Mouse (Mus musculus) forebrain, embryonic 11.5 days (tissue): ENCODE results near the gene Nwd2. TPM values are rescaled to one million over a fixed set of nuclear protein-coding genes. Genes with fewer than 3 reads are reported as not detected.
A peak's percentile ranks its signal among the peaks of the same experiment; 100 is the strongest.

Source experiments
- ATAC-seq: fragments of 200-750 bp; cut with Nextera tagmentation; replicated peaks from 2 replicates; pipeline ENCODE4 v1.8.0; 2017; ENCODE audit warnings: moderate TSS enrichment; ENCODE audit not compliant: low FRiP score
- DNase-seq: peaks from one replicate; pipeline ENCODE4 v3.0.0-alpha.2; 2017; ENCODE audit warnings: low spot score
- H3K27ac ChIP-seq: fragments of 300-500 bp; sonication (generic); 2 replicates; pipeline ENCODE4 v1.5.1; 2014; ENCODE audit warnings: low read depth, low read length
- H3K27me3 ChIP-seq: fragments of 300-500 bp; sonication (generic); 2 replicates; pipeline ENCODE4 v1.6.1; 2014; ENCODE audit warnings: mild to moderate bottlenecking, low read length, mixed read lengths; ENCODE audit not compliant: control insufficient read depth, insufficient read depth
- H3K36me3 ChIP-seq: fragments of 300-500 bp; sonication (generic); 2 replicates; pipeline ENCODE4 v1.6.1; 2014; ENCODE audit warnings: mild to moderate bottlenecking, low read length, moderate library complexity, mixed read lengths; ENCODE audit not compliant: control insufficient read depth, insufficient read depth
- H3K4me1 ChIP-seq: fragments of 300-500 bp; sonication (generic); replicated peaks from 2 replicates; pipeline ENCODE4 v1.6.1; 2014; ENCODE audit warnings: low read length, mixed read lengths; ENCODE audit not compliant: control insufficient read depth, insufficient read depth
- H3K4me2 ChIP-seq: fragments of 300-500 bp; sonication (generic); 2 replicates; pipeline ENCODE4 v1.6.1; 2014; ENCODE audit warnings: low read depth, mild to moderate bottlenecking, low read length, moderate library complexity, mixed read lengths; ENCODE audit not compliant: severe bottlenecking
- H3K4me3 ChIP-seq: fragments of 300-500 bp; sonication (generic); 2 replicates; pipeline ENCODE4 v1.5.1; 2014; ENCODE audit warnings: low read depth, low read length
- H3K9ac ChIP-seq: fragments of 300-500 bp; sonication (generic); 2 replicates; pipeline ENCODE4 v1.6.1; 2014; ENCODE audit warnings: low read length
- H3K9me3 ChIP-seq: fragments of 300-500 bp; sonication (generic); 2 replicates; pipeline ENCODE4 v1.6.1; 2016; ENCODE audit warnings: low read length, mixed read lengths; ENCODE audit not compliant: control insufficient read depth
- WGBS: fragments of 180-500 bp; shearing (Covaris S2); extraction: QIAGEN DNeasy Blood & Tissue Kit; methylation state at CpG from one replicate; pipeline ENCODE4 v1.1.7; 2014; 5-methylcytosine and 5-hydroxymethylcytosine counted together
- polyA plus RNA-seq: library from polyadenylated mRNA; unstranded; fragments of >200 nt; fragmentation: Nextera tagmentation; extraction: Ambion mirVana; gene quantifications from 2 replicates; pipeline ENCODE4 v1.2.1, GENCODE M21; 2014

Nwd2 gene
- polyA plus RNA-seq, 1 experiment from 2014 or later, result 0.21 TPM

- Histone ChIP-seq H3K27me3 (no peaks in the 10 kb centered on the region), H3K4me2 (no peak overlapping the region), H3K27ac (no peak overlapping the region), H3K36me3 (no peaks in the 10 kb centered on the region), H3K4me1 (no peaks in the 10 kb centered on the region), H3K9me3 (no peaks in the 10 kb centered on the region), H3K9ac (no peak overlapping the region), H3K4me3 (no peak overlapping the region)
- 93% methylated on average over 4 of the region's 4 CpGs for WGBS
- DNase-seq (no peak), ATAC-seq (no peak)
Observed at GRCm38 (mm10) chr5:63768220-63768619, 119.3 kb downstream of the Nwd2 start.

- H3K27me3 ChIP-seq, result no peaks in the 10 kb centered on the region
- H3K9me3 ChIP-seq, result no peaks in the 10 kb centered on the region
- no peak for DNase-seq
- no peaks in the 10 kb centered on the region for H3K4me1 ChIP-seq
- no peak overlapping the region for H3K27ac ChIP-seq
- no peak for ATAC-seq
- no peak overlapping the region for H3K4me3 ChIP-seq
- H3K36me3 ChIP-seq, result no peaks in the 10 kb centered on the region
- H3K9ac ChIP-seq, result no peak overlapping the region
- no peak overlapping the region for H3K4me2 ChIP-seq
- 68% methylated on average over 2 of the region's 2 CpGs for WGBS
Observed at GRCm38 (mm10) chr5:63772971-63773370, 124.1 kb downstream of the Nwd2 start.

DNA sequence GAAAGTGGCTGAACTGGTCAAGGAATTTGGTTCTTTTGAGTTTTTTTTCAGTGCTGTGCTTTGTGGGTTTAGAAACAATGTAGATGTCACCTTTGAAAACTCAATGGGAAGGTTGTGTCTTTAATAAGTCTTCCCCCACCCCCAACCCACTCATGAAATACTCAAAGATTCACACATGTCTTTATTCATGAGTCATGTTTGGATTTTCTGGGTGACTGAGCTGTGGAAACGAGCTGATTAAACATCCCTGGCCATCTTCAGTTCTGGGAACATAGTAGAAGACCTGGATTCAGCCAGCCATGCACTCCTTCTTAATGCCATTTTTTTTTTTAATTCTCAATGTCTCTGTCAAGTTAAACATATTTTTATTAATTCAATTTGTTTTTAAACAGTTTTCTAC, 124.7 kb downstream of the Nwd2 start:
- Histone ChIP-seq H3K4me1 (no peaks in the 10 kb centered on the region), H3K27me3 (no peaks in the 10 kb centered on the region), H3K36me3 (no peaks in the 10 kb centered on the region), H3K27ac (no peak overlapping the region), H3K9ac (no peak overlapping the region), H3K4me2 (no peak overlapping the region), H3K9me3 (no peaks in the 10 kb centered on the region), H3K4me3 (no peak overlapping the region)
- DNase-seq (no peak), ATAC-seq (no peak)
- 50% methylated on average over 1 of the region's 1 CpGs for WGBS

- no peak for DNase-seq
- no peak for ATAC-seq
- Histone ChIP-seq H3K4me2 (no peak overlapping the region), H3K4me1 (no peaks in the 10 kb centered on the region), H3K27me3 (no peaks in the 10 kb centered on the region), H3K36me3 (no peaks in the 10 kb centered on the region), H3K4me3 (no peak overlapping the region), H3K27ac (no peak overlapping the region), H3K9me3 (no peaks in the 10 kb centered on the region), H3K9ac (no peak overlapping the region)
- 93% methylated on average over 10 of the region's 10 CpGs for WGBS
Observed at GRCm38 (mm10) chr5:63788156-63788826, 139.4 kb downstream of the Nwd2 start.

DNA sequence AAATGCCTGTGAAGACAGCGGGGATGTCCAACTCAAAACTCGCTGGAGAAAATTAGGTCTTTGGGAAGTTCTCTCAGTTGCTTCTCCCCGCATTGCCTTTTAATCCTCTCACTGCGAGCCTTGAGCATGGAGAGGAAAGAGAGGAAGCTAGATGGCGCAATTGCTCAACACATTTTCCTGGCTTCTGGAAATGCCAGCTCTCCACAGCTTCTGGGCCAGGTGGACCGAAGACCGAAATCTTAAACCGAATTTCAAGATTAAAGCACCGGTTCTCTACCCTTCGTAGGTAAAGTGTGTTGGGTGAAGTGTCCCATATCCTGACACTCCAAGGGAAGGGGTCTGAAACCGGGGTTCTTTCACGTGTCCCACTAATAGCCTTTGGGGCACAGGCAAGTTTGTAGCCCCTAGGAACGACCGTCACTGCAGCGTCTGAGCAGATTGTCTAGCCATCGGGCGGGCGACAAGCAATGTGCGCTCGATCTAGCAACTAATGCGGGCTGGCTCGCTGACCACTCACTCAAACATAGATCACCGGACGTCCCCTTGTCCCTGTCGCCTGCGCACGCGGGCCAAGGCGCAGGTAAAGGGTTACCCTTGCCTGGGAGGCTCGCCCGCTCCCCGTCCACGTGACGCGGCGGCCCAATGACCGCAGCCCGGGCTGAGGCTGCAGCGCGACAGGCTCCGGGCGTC, 163.1 kb downstream of the Nwd2 start, which contains the start of gene 0610040J01Rik:
TSS of gene 0610040J01Rik (plus strand) at position 545 of the 690 bp plus-strand sequence.
- ATAC-seq, result peak; percentile 92
- H3K36me3 ChIP-seq, result no peaks in the 10 kb centered on the region
- H3K27me3 ChIP-seq, result peaks cover 8% of the 10 kb centered on the region; the same call in 1 of the 2 replicates
- H3K4me2 ChIP-seq, result peak within 1 kb of the TSS; percentile 84
- no peaks in the 10 kb centered on the region for H3K9me3 ChIP-seq
- peak within 1 kb of the TSS; percentile 43 for H3K9ac ChIP-seq
- no peak within 1 kb of the TSS for H3K27ac ChIP-seq
- no peaks in the 10 kb centered on the region for H3K4me1 ChIP-seq
- peak; percentile 79 for DNase-seq
- peak within 1 kb of the TSS; percentile 45 for H3K4me3 ChIP-seq
- WGBS, result 3% methylated on average over 42 of the region's 42 CpGs

GRCm38 (mm10) chr5:63812509-63812865, 163.6 kb downstream of the Nwd2 start:
- ATAC-seq, result no peak
- no peaks in the 10 kb centered on the region for H3K9me3 ChIP-seq
- peak overlapping the region; percentile 43 for H3K9ac ChIP-seq
- H3K27ac ChIP-seq, result no peak overlapping the region
- peak overlapping the region; percentile 84 for H3K4me2 ChIP-seq
- WGBS, result 2% methylated on average over 26 of the region's 26 CpGs
- no peak for DNase-seq
- no peaks in the 10 kb centered on the region for H3K36me3 ChIP-seq
- H3K4me1 ChIP-seq, result no peaks in the 10 kb centered on the region
- peaks cover 8% of the 10 kb centered on the region; the same call in 1 of the 2 replicates for H3K27me3 ChIP-seq
- H3K4me3 ChIP-seq, result peak overlapping the region; percentile 45

DNA sequence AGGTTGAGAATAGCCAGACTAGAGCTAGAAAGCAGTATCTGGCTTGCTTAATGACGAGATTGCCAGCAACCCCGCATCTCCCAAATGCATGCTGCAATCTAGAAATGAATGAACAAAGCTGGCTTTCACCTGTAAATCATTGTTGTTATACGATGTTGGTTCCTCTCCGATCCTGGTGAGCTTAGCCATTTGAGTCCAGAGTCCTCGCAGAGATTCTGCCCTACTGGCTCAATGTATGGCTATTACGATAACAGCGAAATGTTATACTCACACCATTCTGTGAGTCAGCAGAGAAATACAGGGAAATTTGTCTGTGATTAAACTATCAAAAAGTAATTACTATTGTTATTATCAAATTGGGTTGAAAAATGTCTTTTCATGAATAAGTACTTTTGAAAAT, 167.7 kb downstream of the Nwd2 start:
- ATAC-seq, result no peak
- Histone ChIP-seq H3K27me3 (peaks cover 8% of the 10 kb centered on the region; the same call in 1 of the 2 replicates), H3K27ac (no peak overlapping the region), H3K4me1 (no peaks in the 10 kb centered on the region), H3K4me3 (no peak overlapping the region), H3K9me3 (no peaks in the 10 kb centered on the region), H3K36me3 (no peaks in the 10 kb centered on the region), H3K9ac (no peak overlapping the region), H3K4me2 (no peak overlapping the region)
- WGBS, result 94% methylated on average over 7 of the region's 7 CpGs
- no peak for DNase-seq

- no peaks in the 10 kb centered on the region for H3K4me1 ChIP-seq
- H3K4me2 ChIP-seq, result no peak overlapping the region
- peaks cover 8% of the 10 kb centered on the region; the same call in 1 of the 2 replicates for H3K27me3 ChIP-seq
- H3K4me3 ChIP-seq, result no peak overlapping the region
- DNase-seq, result no peak
- no peak overlapping the region for H3K9ac ChIP-seq
- H3K36me3 ChIP-seq, result no peaks in the 10 kb centered on the region
- ATAC-seq, result no peak
- H3K9me3 ChIP-seq, result no peaks in the 10 kb centered on the region
- WGBS, result 85% methylated on average over 5 of the region's 5 CpGs
- no peak overlapping the region for H3K27ac ChIP-seq
Observed at GRCm38 (mm10) chr5:63817270-63817669, 168.4 kb downstream of the Nwd2 start.
